Mouse (Mus musculus) adipocyte (in vitro differentiated cells): ENCODE measurements around the gene Rabgap1l.
"Not testable (repeated sequence)": the region's sequence is repeated elsewhere in the genome, so short reads cannot be mapped to it uniquely, and the experiment has no call there.

Experiments used
- DNase-seq: peaks from one replicate; pipeline ENCODE4 v3.0.0-alpha.2; 2016; ENCODE audit warnings: low spot score

The Rabgap1l gene

GRCm38 (mm10) chr1:160693094-160693447 lies 99.9 kb downstream of the Rabgap1l start:
- DNase-seq, result peak; percentile 99

GRCm38 (mm10) chr1:160692224-160693093 lies 100.6 kb downstream of the Rabgap1l start:
- no peak for DNase-seq

DNA sequence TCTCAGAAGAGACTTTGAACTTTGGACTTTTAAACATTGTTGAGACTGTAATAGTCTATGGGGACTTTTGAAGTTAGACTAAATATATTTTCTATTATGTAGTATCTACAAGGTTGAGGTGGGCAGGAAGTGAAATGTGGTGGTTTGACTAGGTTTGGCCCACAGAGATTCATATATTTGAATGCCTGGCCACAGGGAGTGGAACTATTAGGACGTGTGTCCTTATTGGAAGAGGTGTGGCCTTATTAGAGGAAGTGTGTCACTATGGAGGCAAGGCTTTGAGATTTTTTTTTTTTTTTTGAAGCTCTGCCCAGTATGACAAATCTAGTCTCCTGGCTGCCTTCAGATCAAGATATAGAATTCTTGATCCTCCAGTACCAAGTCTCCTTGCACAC lies 101.8 kb downstream of the Rabgap1l start:
- no peak for DNase-seq

GRCm38 (mm10) chr1:160690516-160691195 lies 102.4 kb downstream of the Rabgap1l start:
- peak; percentile 10 for DNase-seq

DNA sequence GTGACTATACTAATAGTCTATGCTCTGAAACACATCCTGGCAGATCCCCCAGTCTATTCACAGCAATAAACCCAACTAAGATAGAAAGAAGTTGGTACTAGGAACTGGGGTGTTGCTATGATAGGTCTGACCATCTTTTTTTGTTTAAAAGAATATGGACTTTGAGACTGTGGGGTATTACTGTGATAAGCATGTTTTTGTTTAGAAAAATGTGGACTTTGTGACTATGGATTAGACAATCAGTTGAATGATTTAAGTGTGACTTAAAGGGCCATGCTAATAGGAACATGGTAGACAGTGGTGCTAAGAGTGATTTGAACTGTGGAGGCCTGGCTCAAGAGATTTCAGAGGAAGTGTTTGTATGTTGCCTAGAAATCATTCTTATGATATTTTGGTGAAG lies 103.5 kb downstream of the Rabgap1l start:
- no peak for DNase-seq

GRCm38 (mm10) chr1:160684251-160684650 lies 108.8 kb downstream of the Rabgap1l start:
- DNase-seq, result no peak

- DNase-seq, result no peak
These were observed 111.5 kb downstream of the Rabgap1l start for GRCm38 (mm10) chr1:160681398-160682050.

GRCm38 (mm10) chr1:160674763-160675162 lies 118.2 kb downstream of the Rabgap1l start:
- DNase-seq, result no peak

DNA sequence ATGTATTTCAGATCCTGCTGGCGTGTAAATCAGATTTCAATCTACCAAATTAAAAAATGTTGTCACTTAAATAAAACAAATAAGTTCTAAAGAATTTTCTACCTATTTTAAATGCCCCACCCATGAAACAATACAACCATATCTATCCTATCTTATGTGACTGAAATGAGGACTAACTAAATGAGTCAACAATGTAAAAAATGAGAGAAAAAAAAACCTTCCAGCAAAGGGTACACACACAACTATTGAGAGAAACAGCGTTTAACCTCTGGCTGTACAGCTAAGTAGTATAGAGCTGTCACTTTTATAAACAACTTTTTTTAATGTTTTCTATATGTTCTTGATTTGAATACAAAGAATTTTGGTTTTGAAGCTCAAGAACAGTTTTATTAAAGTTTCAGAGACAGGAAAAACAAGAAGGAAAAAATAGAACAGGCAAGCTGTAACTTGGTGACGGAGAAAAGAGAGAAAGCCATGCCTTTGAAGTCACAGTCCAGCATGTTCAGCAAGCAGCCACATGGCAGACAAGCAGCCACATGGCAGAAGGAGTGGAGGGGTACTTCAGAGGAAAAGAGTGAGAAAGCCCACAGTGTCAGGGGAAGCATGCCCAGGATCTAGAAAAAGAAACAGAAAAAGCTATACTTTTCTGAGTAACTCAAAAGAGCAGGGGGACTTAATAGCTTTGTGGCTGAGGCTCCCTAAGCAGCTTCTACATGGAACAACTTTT lies 120.8 kb downstream of the Rabgap1l start:
- DNase-seq, result no peak

DNA sequence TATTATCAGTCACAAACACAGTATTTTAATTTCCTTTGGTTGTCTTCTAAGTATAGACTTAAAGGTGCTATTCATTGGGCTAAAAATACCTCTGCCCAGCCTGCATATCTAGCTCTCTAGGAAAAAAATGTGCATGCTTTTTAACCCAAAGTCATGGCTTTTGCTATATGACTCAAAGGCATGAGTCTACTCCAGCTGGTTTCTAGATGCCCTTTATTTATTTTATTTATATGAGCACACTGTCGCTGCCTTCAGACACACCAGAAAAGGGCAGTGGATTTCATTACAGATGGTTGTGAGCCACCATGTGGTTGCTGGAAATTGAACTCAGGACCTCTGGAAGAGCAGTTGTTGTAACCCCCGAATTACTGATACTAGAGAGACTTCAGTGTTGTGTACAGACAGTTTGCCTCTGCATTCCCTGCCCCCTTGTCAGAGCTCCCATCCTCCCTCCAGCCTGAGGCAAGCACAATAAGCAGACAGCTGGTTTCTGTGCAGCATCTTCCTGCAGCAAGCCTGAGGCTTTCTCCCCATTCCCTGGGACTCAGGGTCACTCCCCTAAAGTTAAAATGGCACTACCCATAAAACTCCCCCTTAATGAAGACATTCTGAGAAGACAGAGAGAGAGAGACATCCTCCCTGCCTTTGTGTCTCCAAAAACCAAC lies 137.1 kb downstream of the Rabgap1l start:
- no peak for DNase-seq

- DNase-seq, result no peak
These were observed 141.3 kb downstream of the Rabgap1l start for GRCm38 (mm10) chr1:160651691-160652090.

DNA sequence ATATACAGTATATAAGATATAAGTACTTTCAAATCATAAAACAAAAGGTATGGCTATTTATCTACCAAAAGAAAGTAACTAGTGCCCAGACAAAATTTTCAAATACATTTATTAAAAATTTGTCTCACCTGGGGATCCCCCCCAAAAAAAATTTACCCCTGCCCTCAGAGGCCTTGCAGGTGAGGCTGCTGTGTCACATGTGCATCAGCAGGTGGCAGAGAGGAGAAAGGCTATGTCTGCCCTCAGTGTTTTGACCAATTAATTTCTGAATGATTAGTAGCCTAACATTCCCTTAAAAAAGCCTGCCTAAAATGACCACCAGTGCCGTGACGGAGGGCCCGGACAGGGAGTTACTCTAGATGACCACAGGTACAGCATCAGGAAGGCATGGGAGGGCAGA lies 147.6 kb downstream of the Rabgap1l start:
- no peak for DNase-seq

DNA sequence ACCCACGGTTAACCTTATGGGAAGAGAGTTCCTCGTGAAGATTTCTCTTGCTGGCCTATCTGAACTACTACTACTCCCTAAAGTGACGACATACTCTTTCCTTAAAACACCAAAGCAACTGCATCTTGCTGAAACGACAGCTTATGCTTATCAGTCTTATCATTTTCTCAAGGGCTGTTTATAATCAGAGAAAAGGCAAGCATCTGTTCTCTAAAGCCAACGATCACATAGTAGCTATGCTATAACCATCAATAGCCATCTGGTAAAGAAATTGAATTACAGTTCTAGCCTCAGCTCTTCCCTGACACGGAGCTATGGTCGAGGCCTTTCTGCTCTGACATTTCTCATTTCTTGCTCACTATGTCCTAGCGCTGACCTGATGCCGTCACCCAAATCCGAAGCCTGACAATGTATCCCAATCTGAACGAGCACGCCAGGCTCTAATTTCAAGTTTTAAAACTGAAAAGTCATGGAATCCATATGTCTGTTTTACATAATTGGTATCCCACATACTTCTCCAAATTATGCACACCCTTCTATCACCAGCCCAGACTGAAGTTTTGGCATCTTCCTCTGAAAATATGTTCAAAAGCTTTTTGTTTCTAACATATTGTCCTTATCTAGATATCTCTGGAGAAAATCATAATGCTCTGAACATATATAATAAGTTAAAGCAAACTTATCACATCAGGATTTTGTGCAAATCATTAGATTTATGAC lies 164.6 kb downstream of the Rabgap1l start:
- DNase-seq, result no peak

DNA sequence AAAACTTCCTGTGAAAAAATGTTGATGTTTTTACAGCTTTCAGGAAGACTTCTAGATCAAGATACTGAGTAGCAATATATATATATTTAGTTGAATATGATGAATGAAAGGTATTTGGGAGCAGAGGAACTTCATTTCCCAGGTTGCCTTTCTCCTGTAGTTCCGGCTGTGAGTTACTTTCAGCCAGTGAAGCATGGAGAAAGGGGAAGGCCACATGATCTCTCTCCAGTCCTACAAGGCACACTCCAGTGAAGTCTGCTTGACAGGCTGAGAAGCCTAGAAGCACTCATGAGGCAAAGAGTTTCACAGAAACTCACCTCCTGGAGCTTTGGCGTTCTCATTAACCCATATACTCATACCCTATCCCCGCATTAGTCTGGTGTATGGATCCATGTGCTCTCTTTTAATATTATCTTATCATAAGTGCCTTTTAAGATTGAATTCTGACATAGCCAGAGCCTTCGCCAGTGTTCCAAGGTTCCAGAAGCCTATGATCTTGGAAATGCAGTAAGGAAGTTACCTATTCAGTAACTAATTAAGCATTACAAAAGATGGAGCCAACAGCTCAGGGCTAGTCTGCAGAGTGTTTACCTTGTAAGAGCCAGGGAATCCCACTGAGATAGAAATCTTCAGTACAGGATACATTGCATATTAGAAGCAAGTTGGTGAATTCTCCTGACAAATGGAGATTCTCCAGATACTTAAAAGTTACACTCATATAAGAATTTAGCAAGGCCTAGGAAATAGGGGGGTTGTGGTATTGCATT lies 168.5 kb downstream of the Rabgap1l start:
- not testable (repeated sequence) for DNase-seq

- DNase-seq, result peak; percentile 28
These were observed 174.8 kb downstream of the Rabgap1l start for GRCm38 (mm10) chr1:160618201-160618600.

- no peak for DNase-seq
These were observed 186.6 kb downstream of the Rabgap1l start for GRCm38 (mm10) chr1:160606425-160606824.

GRCm38 (mm10) chr1:160603312-160603711 lies 189.7 kb downstream of the Rabgap1l start:
- not testable (repeated sequence) for DNase-seq

GRCm38 (mm10) chr1:160597369-160597768 lies 195.6 kb downstream of the Rabgap1l start:
- no peak for DNase-seq

DNA sequence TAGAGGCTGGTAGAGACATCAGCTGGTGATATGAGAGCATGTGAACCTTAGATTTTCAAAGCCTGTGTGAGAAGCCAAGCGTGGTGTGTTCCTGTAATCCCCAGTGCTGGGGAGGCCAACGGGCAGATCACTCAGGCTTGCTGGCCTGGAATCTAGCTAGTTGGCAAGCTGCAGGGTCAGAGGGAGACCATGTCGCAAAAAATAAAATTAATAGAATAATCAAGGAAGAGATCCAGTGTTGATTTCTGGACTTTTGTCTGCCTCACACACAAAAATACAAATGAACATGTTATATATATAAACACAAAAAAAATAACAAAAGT lies 196.1 kb downstream of the Rabgap1l start:
- no peak for DNase-seq

DNA sequence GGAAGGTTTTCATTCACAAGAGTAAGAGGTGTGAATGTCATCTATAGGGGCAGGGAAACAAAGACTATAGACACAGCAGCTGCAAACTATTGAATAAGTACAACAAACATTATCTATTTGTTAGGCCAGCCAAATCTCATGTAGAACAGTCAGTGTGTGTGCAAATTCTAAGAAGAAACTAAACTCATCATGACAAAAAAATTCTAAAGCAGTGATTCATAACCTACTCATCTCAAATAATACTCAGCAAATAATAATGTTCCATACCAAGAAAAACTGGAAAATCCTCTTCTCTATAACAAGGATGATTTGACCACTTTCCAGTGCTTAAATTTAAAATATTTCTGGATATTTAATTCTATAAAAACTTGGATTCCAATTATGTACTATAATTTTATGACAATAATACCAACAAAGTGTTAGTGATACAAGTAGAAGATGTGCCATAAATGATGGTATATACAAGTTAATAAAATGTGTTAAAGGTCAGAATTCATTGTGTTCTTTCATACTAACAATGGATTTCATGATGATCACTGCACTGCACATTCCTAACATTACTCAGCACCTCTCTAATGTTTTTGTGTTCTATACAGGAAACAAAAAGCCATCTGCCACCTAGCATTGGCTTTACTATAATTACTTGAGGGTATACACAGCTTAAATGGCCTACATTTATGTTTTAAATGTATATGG lies 196.6 kb downstream of the Rabgap1l start:
- no peak for DNase-seq
